Mouse (Mus musculus) midbrain, embryonic 13.5 days (tissue): ENCODE data around the gene Cacnb3. TPM values are rescaled to one million over a fixed set of nuclear protein-coding genes. Genes with fewer than 3 reads are reported as not detected.

Source experiments
- ATAC-seq: fragments of 200-750 bp; cut with Nextera tagmentation; 2 replicates; pipeline ENCODE4 v1.8.0; 2017; ENCODE audit warnings: mild to moderate bottlenecking, moderate TSS enrichment, moderate library complexity
- H3K27ac ChIP-seq: fragments of 300-500 bp; sonication (generic); 2 replicates; pipeline ENCODE4 v1.5.1; 2015; ENCODE audit warnings: inconsistent platforms, mild to moderate bottlenecking, moderate library complexity
- H3K27me3 ChIP-seq: fragments of 300-500 bp; sonication (generic); 2 replicates; pipeline ENCODE4 v1.6.1; 2015; ENCODE audit warnings: mild to moderate bottlenecking, inconsistent platforms
- H3K36me3 ChIP-seq: fragments of 300-500 bp; sonication (generic); 2 replicates; pipeline ENCODE4 v1.6.1; 2015; ENCODE audit warnings: mild to moderate bottlenecking, inconsistent platforms
- H3K4me1 ChIP-seq: fragments of 300-500 bp; sonication (generic); replicated peaks from 2 replicates; pipeline ENCODE4 v1.6.1; 2015; ENCODE audit warnings: inconsistent platforms
- H3K4me2 ChIP-seq: fragments of 300-500 bp; sonication (generic); replicated peaks from 2 replicates; pipeline ENCODE4 v1.6.1; 2015; ENCODE audit warnings: moderate library complexity, mild to moderate bottlenecking, inconsistent platforms
- H3K4me3 ChIP-seq: fragments of 300-500 bp; sonication (generic); replicated peaks from 2 replicates; pipeline ENCODE4 v1.5.1; 2015; ENCODE audit warnings: mild to moderate bottlenecking, inconsistent platforms
- H3K9ac ChIP-seq: fragments of 300-500 bp; sonication (generic); replicated peaks from 2 replicates; pipeline ENCODE4 v1.6.1; 2015; ENCODE audit warnings: mild to moderate bottlenecking, inconsistent platforms
- H3K9me3 ChIP-seq: fragments of 300-500 bp; sonication (generic); 2 replicates; pipeline ENCODE4 v1.6.1; 2016; ENCODE audit warnings: mild to moderate bottlenecking, inconsistent platforms
- WGBS: fragments of 180-500 bp; shearing (Covaris S2); methylation state at CpG from one replicate; pipeline ENCODE4 v1.1.7; 2015; 5-methylcytosine and 5-hydroxymethylcytosine counted together
- polyA plus RNA-seq: library from polyadenylated mRNA; unstranded; fragments of >200 nt; fragmentation: Nextera tagmentation; extraction: Ambion mirVana; gene quantifications from 2 replicates; pipeline ENCODE4 v1.2.1, GENCODE M21; 2015

Cacnb3 gene
- polyA plus RNA-seq, 1 experiment from 2014 or later = 157 TPM

GRCm38 (mm10) chr15:98664042-98664907 lies 33.6 kb downstream of the Cacnb3 start:
- Histone ChIP-seq H3K4me2 (no peak overlapping the region), H3K27ac (no peak overlapping the region), H3K9ac (no peak overlapping the region), H3K27me3 (no peaks in the 10 kb centered on the region), H3K4me1 (peaks cover 16% of the 10 kb centered on the region), H3K9me3 (no peaks in the 10 kb centered on the region), H3K36me3 (no peaks in the 10 kb centered on the region), H3K4me3 (no peak overlapping the region)
- ATAC-seq = no peak
- WGBS = 84% methylated on average over 11 of the region's 11 CpGs

GRCm38 (mm10) chr15:98672592-98672991 lies 42.0 kb downstream of the Cacnb3 start:
- Histone ChIP-seq H3K27ac (no peak overlapping the region), H3K9ac (no peak overlapping the region), H3K4me2 (no peak overlapping the region), H3K36me3 (peaks cover 10% of the 10 kb centered on the region), H3K4me3 (no peak overlapping the region), H3K4me1 (peaks cover 40% of the 10 kb centered on the region), H3K27me3 (0 out of 2 replicates have a peak, but pooled peaks cover 4% of the 10 kb centered on the region), H3K9me3 (no peaks in the 10 kb centered on the region)
- WGBS = 90% methylated on average over 4 of the region's 4 CpGs
- ATAC-seq = no peak

- no peak for ATAC-seq
- Histone ChIP-seq H3K4me3 (no peak overlapping the region), H3K4me2 (peak overlapping the region; percentile 98), H3K36me3 (peaks cover 10% of the 10 kb centered on the region), H3K9me3 (no peaks in the 10 kb centered on the region), H3K27ac (peak overlapping the region; percentile 75), H3K27me3 (0 out of 2 replicates have a peak, but pooled peaks cover 8% of the 10 kb centered on the region), H3K9ac (peak overlapping the region; percentile 71), H3K4me1 (peaks cover 46% of the 10 kb centered on the region)
- WGBS = 86% methylated on average over 7 of the region's 7 CpGs
Measured at GRCm38 (mm10) chr15:98673732-98674131, 43.1 kb downstream of the Cacnb3 start.

GRCm38 (mm10) chr15:98674284-98674993 lies 43.8 kb downstream of the Cacnb3 start:
- Histone ChIP-seq H3K27me3 (0 out of 2 replicates have a peak, but pooled peaks cover 9% of the 10 kb centered on the region), H3K9me3 (no peaks in the 10 kb centered on the region), H3K4me2 (peak overlapping the region; percentile 98), H3K4me1 (peaks cover 46% of the 10 kb centered on the region), H3K4me3 (peak overlapping the region; percentile 54), H3K36me3 (peaks cover 10% of the 10 kb centered on the region), H3K9ac (peak overlapping the region; percentile 71), H3K27ac (peak overlapping the region; percentile 75)
- peak; percentile 55 for ATAC-seq
- 14% methylated on average over 7 of the region's 7 CpGs for WGBS

- H3K4me1 ChIP-seq = peaks cover 46% of the 10 kb centered on the region
- peak overlapping the region; percentile 98 for H3K4me2 ChIP-seq
- peak overlapping the region; percentile 54 for H3K4me3 ChIP-seq
- peak overlapping the region; percentile 71 for H3K9ac ChIP-seq
- 16% methylated on average over 11 of the region's 11 CpGs for WGBS
- peak overlapping the region; percentile 75 for H3K27ac ChIP-seq
- H3K9me3 ChIP-seq = no peaks in the 10 kb centered on the region
- peak; percentile 12; the same call in 1 of the 2 replicates for ATAC-seq
- H3K36me3 ChIP-seq = peaks cover 6% of the 10 kb centered on the region
- 0 out of 2 replicates have a peak, but pooled peaks cover 9% of the 10 kb centered on the region for H3K27me3 ChIP-seq
Measured at GRCm38 (mm10) chr15:98674994-98675545, 44.4 kb downstream of the Cacnb3 start.

GRCm38 (mm10) chr15:98675634-98676250 lies 45.1 kb downstream of the Cacnb3 start:
- peak overlapping the region; percentile 54 for H3K4me3 ChIP-seq
- peaks cover 46% of the 10 kb centered on the region for H3K4me1 ChIP-seq
- peak overlapping the region; percentile 75 for H3K27ac ChIP-seq
- WGBS = 5% methylated on average over 14 of the region's 14 CpGs
- 0 out of 2 replicates have a peak, but pooled peaks cover 9% of the 10 kb centered on the region for H3K27me3 ChIP-seq
- peak overlapping the region; percentile 71 for H3K9ac ChIP-seq
- peak overlapping the region; percentile 98 for H3K4me2 ChIP-seq
- no peaks in the 10 kb centered on the region for H3K36me3 ChIP-seq
- ATAC-seq = no peak
- no peaks in the 10 kb centered on the region for H3K9me3 ChIP-seq

- Histone ChIP-seq H3K4me2 (peak overlapping the region; percentile 98), H3K27ac (no peak overlapping the region), H3K4me1 (peaks cover 46% of the 10 kb centered on the region), H3K36me3 (no peaks in the 10 kb centered on the region), H3K9ac (peak overlapping the region; percentile 71), H3K9me3 (no peaks in the 10 kb centered on the region), H3K4me3 (peak overlapping the region; percentile 54), H3K27me3 (0 out of 2 replicates have a peak, but pooled peaks cover 9% of the 10 kb centered on the region)
- no peak for ATAC-seq
- under 1% methylated on average over 9 of the region's 9 CpGs for WGBS
Measured at GRCm38 (mm10) chr15:98676471-98676870, 45.8 kb downstream of the Cacnb3 start.

GRCm38 (mm10) chr15:98676940-98677728 lies 46.5 kb downstream of the Cacnb3 start, which contains the start of gene Rnd1:
Gene Rnd1 (minus strand): TSS chr15:98677461.
- H3K36me3 ChIP-seq = no peaks in the 10 kb centered on the region
- H3K27ac ChIP-seq = no peak within 1 kb of the TSS
- ATAC-seq = peak; percentile 97
- under 1% methylated on average over 37 of the region's 37 CpGs for WGBS
- peak within 1 kb of the TSS; percentile 98 for H3K4me2 ChIP-seq
- peaks cover 46% of the 10 kb centered on the region for H3K4me1 ChIP-seq
- H3K9me3 ChIP-seq = no peaks in the 10 kb centered on the region
- 0 out of 2 replicates have a peak, but pooled peaks cover 9% of the 10 kb centered on the region for H3K27me3 ChIP-seq
- peak within 1 kb of the TSS; percentile 54 for H3K4me3 ChIP-seq
- H3K9ac ChIP-seq = peak within 1 kb of the TSS; percentile 71

GRCm38 (mm10) chr15:98677977-98678376 lies 47.3 kb downstream of the Cacnb3 start:
- H3K27me3 ChIP-seq = 0 out of 2 replicates have a peak, but pooled peaks cover 9% of the 10 kb centered on the region
- H3K4me1 ChIP-seq = peaks cover 43% of the 10 kb centered on the region
- H3K36me3 ChIP-seq = no peaks in the 10 kb centered on the region
- ATAC-seq = no peak
- 0 out of 2 replicates have a peak overlapping the region, but pooled peaks have one; percentile 54 for H3K4me3 ChIP-seq
- H3K9me3 ChIP-seq = no peaks in the 10 kb centered on the region
- no peak overlapping the region for H3K27ac ChIP-seq
- no peak overlapping the region for H3K4me2 ChIP-seq
- 69% methylated on average over 7 of the region's 7 CpGs for WGBS
- no peak overlapping the region for H3K9ac ChIP-seq

- no peak overlapping the region for H3K4me3 ChIP-seq
- no peaks in the 10 kb centered on the region for H3K9me3 ChIP-seq
- H3K4me1 ChIP-seq = peaks cover 21% of the 10 kb centered on the region
- no peaks in the 10 kb centered on the region for H3K36me3 ChIP-seq
- ATAC-seq = no peak
- H3K27ac ChIP-seq = no peak overlapping the region
- no peak overlapping the region for H3K9ac ChIP-seq
- no peak overlapping the region for H3K4me2 ChIP-seq
- 0 out of 2 replicates have a peak, but pooled peaks cover 9% of the 10 kb centered on the region for H3K27me3 ChIP-seq
- 94% methylated on average over 8 of the region's 8 CpGs for WGBS
Measured at GRCm38 (mm10) chr15:98680660-98681059, 50.0 kb downstream of the Cacnb3 start.

GRCm38 (mm10) chr15:98681633-98682032 lies 51.0 kb downstream of the Cacnb3 start:
- Histone ChIP-seq H3K9me3 (no peaks in the 10 kb centered on the region), H3K27me3 (0 out of 2 replicates have a peak, but pooled peaks cover 4% of the 10 kb centered on the region), H3K4me3 (no peak overlapping the region), H3K9ac (no peak overlapping the region), H3K4me2 (no peak overlapping the region), H3K36me3 (no peaks in the 10 kb centered on the region), H3K27ac (no peak overlapping the region), H3K4me1 (peaks cover 12% of the 10 kb centered on the region)
- WGBS = 83% methylated on average over 7 of the region's 7 CpGs
- no peak for ATAC-seq
